Mouse (Mus musculus): ENCODE data around the gene Rad51b. TPM values are rescaled to one million over a fixed set of nuclear protein-coding genes. Genes with fewer than 3 reads are reported as not detected.

The Rad51b gene
- polyA plus RNA-seq, 1 experiment from 2014 or later, result 6.3 TPM

DNA sequence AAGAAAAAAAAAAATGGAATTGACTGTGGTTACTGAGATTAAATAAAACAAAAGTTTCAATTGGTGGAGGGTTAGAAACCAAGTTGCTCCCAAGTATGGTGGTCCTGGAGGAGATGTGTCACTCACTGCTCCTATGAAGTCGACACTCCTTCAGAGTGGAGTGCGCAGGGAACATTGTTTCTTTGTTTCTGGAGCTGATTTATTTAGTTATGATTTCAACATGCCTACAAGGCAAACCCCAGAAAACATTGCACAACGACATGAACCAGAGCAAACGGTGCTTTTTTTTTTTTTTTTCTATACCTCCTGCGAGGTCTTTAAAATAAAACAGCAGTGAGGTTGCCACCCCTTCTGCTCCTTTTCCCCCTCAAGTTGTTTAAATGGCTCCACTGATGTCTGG is 75.6 kb downstream of the Rad51b start:
- peaks cover under 1% of the 10 kb centered on the region; the same call in 1 of the 2 replicates for H3K4me1 ChIP-seq (ENCODE audit: control insufficient read depth, insufficient read depth, low read length)
- no peaks in the 10 kb centered on the region for H3K36me3 ChIP-seq (ENCODE audit: control insufficient read depth, insufficient read depth, low read length)
- no peak overlapping the region for H3K9ac ChIP-seq (ENCODE audit: low read length)
- 63% methylated on average over 5 of the region's 5 CpGs for WGBS
- ATAC-seq (ENCODE audit: insufficient number of reproducible peaks, low FRiP score, low TSS enrichment, low read depth) (no peak), DNase-seq (ENCODE audit: low spot score) (no peak)
- no peak overlapping the region for H3K4me2 ChIP-seq (ENCODE audit: low read depth, severe bottlenecking)
- no peaks in the 10 kb centered on the region for H3K9me3 ChIP-seq (ENCODE audit: control insufficient read depth, low read length)
- H3K27me3 ChIP-seq (ENCODE audit: control insufficient read depth, insufficient read depth, low read length), result no peaks in the 10 kb centered on the region
- H3K27ac ChIP-seq (replicated peaks; ENCODE audit: low read depth, low read length), result no peak overlapping the region
- H3K4me3 ChIP-seq (ENCODE audit: low read depth, low read length), result no peak overlapping the region

GRCm38 (mm10) chr12:79377378-79377777 is 80.3 kb downstream of the Rad51b start:
- Histone ChIP-seq H3K36me3 (ENCODE audit: control insufficient read depth, insufficient read depth, low read length) (no peaks in the 10 kb centered on the region), H3K27me3 (ENCODE audit: control insufficient read depth, insufficient read depth, low read length) (no peaks in the 10 kb centered on the region), H3K9ac (ENCODE audit: low read length) (no peak overlapping the region), H3K9me3 (ENCODE audit: control insufficient read depth, low read length) (no peaks in the 10 kb centered on the region), H3K27ac (replicated peaks; ENCODE audit: low read depth, low read length) (no peak overlapping the region), H3K4me2 (ENCODE audit: low read depth, severe bottlenecking) (no peak overlapping the region), H3K4me1 (ENCODE audit: control insufficient read depth, insufficient read depth, low read length) (peaks cover 5% of the 10 kb centered on the region; the same call in 1 of the 2 replicates), H3K4me3 (ENCODE audit: low read depth, low read length) (no peak overlapping the region)
- ATAC-seq (ENCODE audit: insufficient number of reproducible peaks, low FRiP score, low TSS enrichment, low read depth) (no peak), DNase-seq (ENCODE audit: low spot score) (no peak)
- WGBS, result 55% methylated on average over 1 of the region's 1 CpGs

DNA sequence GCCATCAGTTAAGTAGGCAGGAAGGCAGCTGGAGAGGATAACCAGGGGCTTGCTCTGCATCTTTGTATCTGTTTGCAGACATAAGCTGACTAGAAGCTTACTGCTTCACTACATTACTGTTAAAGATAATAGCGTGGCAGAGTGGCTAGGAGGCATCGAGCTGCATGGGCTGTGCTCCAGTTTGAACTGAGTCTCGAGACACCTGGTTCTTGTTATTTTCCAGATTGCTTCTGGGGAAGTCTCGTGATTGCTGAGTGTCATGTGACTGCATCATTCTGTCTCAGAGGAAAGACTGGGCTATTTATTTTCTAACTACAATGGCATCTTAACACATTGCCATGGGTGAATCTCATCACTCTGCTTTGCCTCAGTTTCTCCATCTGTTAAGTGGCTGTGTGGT is 80.8 kb downstream of the Rad51b start:
- Histone ChIP-seq H3K9me3 (ENCODE audit: control insufficient read depth, low read length) (no peaks in the 10 kb centered on the region), H3K4me2 (ENCODE audit: low read depth, severe bottlenecking) (no peak overlapping the region), H3K36me3 (ENCODE audit: control insufficient read depth, insufficient read depth, low read length) (no peaks in the 10 kb centered on the region), H3K4me1 (ENCODE audit: control insufficient read depth, insufficient read depth, low read length) (peaks cover 6% of the 10 kb centered on the region; the same call in 1 of the 2 replicates), H3K4me3 (ENCODE audit: low read depth, low read length) (no peak overlapping the region), H3K27ac (replicated peaks; ENCODE audit: low read depth, low read length) (0 out of 2 replicates have a peak overlapping the region, but pooled peaks have one; percentile 39), H3K27me3 (ENCODE audit: control insufficient read depth, insufficient read depth, low read length) (no peaks in the 10 kb centered on the region), H3K9ac (ENCODE audit: low read length) (no peak overlapping the region)
- 8% methylated on average over 4 of the region's 4 CpGs for WGBS
- DNase-seq (ENCODE audit: low spot score) (peak; percentile 46), ATAC-seq (ENCODE audit: insufficient number of reproducible peaks, low FRiP score, low TSS enrichment, low read depth) (0 out of 2 replicates have a peak, but pooled peaks have one; percentile 35)

GRCm38 (mm10) chr12:79380190-79380589 is 83.1 kb downstream of the Rad51b start:
- Histone ChIP-seq H3K4me2 (ENCODE audit: low read depth, severe bottlenecking) (no peak overlapping the region), H3K36me3 (ENCODE audit: control insufficient read depth, insufficient read depth, low read length) (no peaks in the 10 kb centered on the region), H3K27ac (replicated peaks; ENCODE audit: low read depth, low read length) (no peak overlapping the region), H3K4me3 (ENCODE audit: low read depth, low read length) (no peak overlapping the region), H3K27me3 (ENCODE audit: control insufficient read depth, insufficient read depth, low read length) (no peaks in the 10 kb centered on the region), H3K9ac (ENCODE audit: low read length) (no peak overlapping the region), H3K4me1 (ENCODE audit: control insufficient read depth, insufficient read depth, low read length) (peaks cover 9% of the 10 kb centered on the region; the same call in 1 of the 2 replicates), H3K9me3 (ENCODE audit: control insufficient read depth, low read length) (no peaks in the 10 kb centered on the region)
- DNase-seq (ENCODE audit: low spot score), result no peak
- WGBS, result 79% methylated on average over 1 of the region's 1 CpGs
- no peak for ATAC-seq (ENCODE audit: insufficient number of reproducible peaks, low FRiP score, low TSS enrichment, low read depth)

GRCm38 (mm10) chr12:79381489-79381888 is 84.4 kb downstream of the Rad51b start:
- no peak for ATAC-seq (ENCODE audit: insufficient number of reproducible peaks, low FRiP score, low TSS enrichment, low read depth)
- Histone ChIP-seq H3K9me3 (ENCODE audit: control insufficient read depth, low read length) (no peaks in the 10 kb centered on the region), H3K4me2 (ENCODE audit: low read depth, severe bottlenecking) (no peak overlapping the region), H3K4me1 (ENCODE audit: control insufficient read depth, insufficient read depth, low read length) (peaks cover 9% of the 10 kb centered on the region; the same call in 1 of the 2 replicates), H3K36me3 (ENCODE audit: control insufficient read depth, insufficient read depth, low read length) (no peaks in the 10 kb centered on the region), H3K4me3 (ENCODE audit: low read depth, low read length) (no peak overlapping the region), H3K27ac (replicated peaks; ENCODE audit: low read depth, low read length) (no peak overlapping the region), H3K27me3 (ENCODE audit: control insufficient read depth, insufficient read depth, low read length) (no peaks in the 10 kb centered on the region), H3K9ac (ENCODE audit: low read length) (no peak overlapping the region)
- no peak for DNase-seq (ENCODE audit: low spot score)
- WGBS, result 59% methylated on average over 3 of the region's 3 CpGs

DNA sequence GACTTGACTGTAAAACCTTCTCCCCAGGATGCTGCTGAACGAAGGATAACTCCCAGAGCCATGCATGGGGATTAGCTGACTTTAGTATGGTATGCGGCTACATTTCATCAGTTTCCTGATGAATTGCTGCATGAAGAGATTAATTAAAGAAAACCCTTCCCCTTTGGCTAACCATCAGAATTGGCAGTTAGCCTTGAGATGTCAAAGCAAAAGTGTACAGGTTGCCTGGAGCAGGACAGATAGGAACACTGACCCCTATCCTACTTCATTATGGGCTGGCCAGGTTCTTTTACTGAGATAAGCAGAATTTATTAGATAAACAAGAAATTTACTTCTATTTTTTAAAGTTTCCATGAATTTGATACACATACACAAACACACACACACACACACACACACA is 85.3 kb downstream of the Rad51b start:
- ATAC-seq (ENCODE audit: insufficient number of reproducible peaks, low FRiP score, low TSS enrichment, low read depth) (no peak), DNase-seq (ENCODE audit: low spot score) (no peak)
- no peak overlapping the region for H3K4me3 ChIP-seq (ENCODE audit: low read depth, low read length)
- peaks cover 9% of the 10 kb centered on the region; the same call in 1 of the 2 replicates for H3K4me1 ChIP-seq (ENCODE audit: control insufficient read depth, insufficient read depth, low read length)
- WGBS, result 34% methylated on average over 2 of the region's 2 CpGs
- no peak overlapping the region for H3K27ac ChIP-seq (replicated peaks; ENCODE audit: low read depth, low read length)
- no peaks in the 10 kb centered on the region for H3K27me3 ChIP-seq (ENCODE audit: control insufficient read depth, insufficient read depth, low read length)
- H3K4me2 ChIP-seq (ENCODE audit: low read depth, severe bottlenecking), result no peak overlapping the region
- no peak overlapping the region for H3K9ac ChIP-seq (ENCODE audit: low read length)
- H3K36me3 ChIP-seq (ENCODE audit: control insufficient read depth, insufficient read depth, low read length), result no peaks in the 10 kb centered on the region
- H3K9me3 ChIP-seq (ENCODE audit: control insufficient read depth, low read length), result no peaks in the 10 kb centered on the region

DNA sequence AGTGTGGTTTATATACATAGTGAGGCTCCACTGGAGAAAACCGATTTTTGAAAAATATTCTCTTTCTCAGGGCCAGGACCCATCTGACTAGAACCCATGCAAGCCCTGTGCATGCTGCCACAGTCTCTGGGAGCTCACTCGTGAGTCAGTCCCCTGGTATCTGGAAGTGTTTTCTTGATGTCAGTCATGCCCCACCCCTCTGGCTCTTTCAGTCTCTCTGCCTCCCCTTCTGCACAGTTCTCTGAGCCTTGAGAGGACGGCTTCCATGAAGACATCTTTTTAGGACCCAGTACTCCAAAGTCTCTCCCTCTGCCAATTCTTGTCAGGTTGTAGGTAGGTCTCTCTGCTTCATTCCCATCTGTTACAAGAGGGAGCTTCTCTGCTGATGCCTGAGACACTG is 86.5 kb downstream of the Rad51b start:
- DNase-seq (ENCODE audit: low spot score), result no peak
- WGBS, result 47% methylated on average over 3 of the region's 3 CpGs
- ATAC-seq (ENCODE audit: insufficient number of reproducible peaks, low FRiP score, low TSS enrichment, low read depth), result no peak
- no peak overlapping the region for H3K9ac ChIP-seq (ENCODE audit: low read length)
- no peaks in the 10 kb centered on the region for H3K27me3 ChIP-seq (ENCODE audit: control insufficient read depth, insufficient read depth, low read length)
- peaks cover 6% of the 10 kb centered on the region; the same call in 1 of the 2 replicates for H3K4me1 ChIP-seq (ENCODE audit: control insufficient read depth, insufficient read depth, low read length)
- H3K4me3 ChIP-seq (ENCODE audit: low read depth, low read length), result no peak overlapping the region
- no peak overlapping the region for H3K4me2 ChIP-seq (ENCODE audit: low read depth, severe bottlenecking)
- H3K27ac ChIP-seq (replicated peaks; ENCODE audit: low read depth, low read length), result no peak overlapping the region
- H3K36me3 ChIP-seq (ENCODE audit: control insufficient read depth, insufficient read depth, low read length), result no peaks in the 10 kb centered on the region
- H3K9me3 ChIP-seq (ENCODE audit: control insufficient read depth, low read length), result no peaks in the 10 kb centered on the region

GRCm38 (mm10) chr12:79384787-79385186 is 87.7 kb downstream of the Rad51b start:
- ATAC-seq (ENCODE audit: insufficient number of reproducible peaks, low FRiP score, low TSS enrichment, low read depth) (no peak), DNase-seq (ENCODE audit: low spot score) (no peak)
- Histone ChIP-seq H3K36me3 (ENCODE audit: control insufficient read depth, insufficient read depth, low read length) (no peaks in the 10 kb centered on the region), H3K27ac (replicated peaks; ENCODE audit: low read depth, low read length) (no peak overlapping the region), H3K4me1 (ENCODE audit: control insufficient read depth, insufficient read depth, low read length) (peaks cover 6% of the 10 kb centered on the region; the same call in 1 of the 2 replicates), H3K9ac (ENCODE audit: low read length) (no peak overlapping the region), H3K27me3 (ENCODE audit: control insufficient read depth, insufficient read depth, low read length) (no peaks in the 10 kb centered on the region), H3K4me3 (ENCODE audit: low read depth, low read length) (no peak overlapping the region), H3K9me3 (ENCODE audit: control insufficient read depth, low read length) (no peaks in the 10 kb centered on the region), H3K4me2 (ENCODE audit: low read depth, severe bottlenecking) (no peak overlapping the region)
- WGBS, result 50% methylated on average over 9 of the region's 9 CpGs

DNA sequence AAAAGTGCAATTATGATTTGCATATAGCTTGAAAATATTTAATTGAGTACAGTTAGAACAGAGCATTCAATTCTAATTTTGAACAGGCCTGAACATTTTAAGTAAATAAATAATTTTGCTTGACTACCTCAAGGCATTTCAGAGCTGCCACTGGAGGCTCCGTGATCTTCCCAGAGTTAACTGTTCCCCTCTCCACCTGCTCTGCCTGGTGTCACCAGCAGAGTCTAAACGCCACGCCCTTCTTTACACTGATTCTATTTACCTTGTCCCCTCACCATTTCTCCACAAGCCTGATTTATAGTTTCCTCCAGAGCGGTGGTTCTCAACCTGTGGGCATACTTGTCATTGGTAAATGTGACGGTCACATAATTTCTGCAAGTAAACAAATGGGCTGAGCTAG is 88.1 kb downstream of the Rad51b start:
- no peaks in the 10 kb centered on the region for H3K27me3 ChIP-seq (ENCODE audit: control insufficient read depth, insufficient read depth, low read length)
- H3K9me3 ChIP-seq (ENCODE audit: control insufficient read depth, low read length), result no peaks in the 10 kb centered on the region
- no peak overlapping the region for H3K4me2 ChIP-seq (ENCODE audit: low read depth, severe bottlenecking)
- ATAC-seq (ENCODE audit: insufficient number of reproducible peaks, low FRiP score, low TSS enrichment, low read depth) (no peak), DNase-seq (ENCODE audit: low spot score) (no peak)
- H3K9ac ChIP-seq (ENCODE audit: low read length), result no peak overlapping the region
- no peak overlapping the region for H3K27ac ChIP-seq (replicated peaks; ENCODE audit: low read depth, low read length)
- no peaks in the 10 kb centered on the region for H3K36me3 ChIP-seq (ENCODE audit: control insufficient read depth, insufficient read depth, low read length)
- no peak overlapping the region for H3K4me3 ChIP-seq (ENCODE audit: low read depth, low read length)
- peaks cover 6% of the 10 kb centered on the region; the same call in 1 of the 2 replicates for H3K4me1 ChIP-seq (ENCODE audit: control insufficient read depth, insufficient read depth, low read length)
- WGBS, result 75% methylated on average over 5 of the region's 5 CpGs
